Mouse (Mus musculus) liver, embryonic 11.5 days (tissue): ENCODE data around the gene Prss27. TPM values are rescaled to one million over a fixed set of nuclear protein-coding genes. Genes with fewer than 3 reads are reported as not detected.

ENCODE experiments used
- ATAC-seq: fragments of 200-750 bp; cut with Nextera tagmentation; replicated peaks from 2 replicates; pipeline ENCODE4 v1.8.0; 2017; ENCODE audit warnings: moderate number of reproducible peaks, mild to moderate bottlenecking, moderate TSS enrichment, moderate library complexity; ENCODE audit not compliant: low FRiP score
- DNase-seq: peaks from one replicate; pipeline ENCODE4 v3.0.0-alpha.2; 2017; ENCODE audit warnings: low spot score
- H3K27ac ChIP-seq: fragments of 300-500 bp; sonication (generic); 2 replicates; pipeline ENCODE4 v1.5.1; 2014; ENCODE audit warnings: mild to moderate bottlenecking, low read depth, low read length, control low read depth
- H3K27me3 ChIP-seq: fragments of 300-500 bp; sonication (generic); replicated peaks from 2 replicates; pipeline ENCODE4 v1.6.1; 2014; ENCODE audit warnings: low read length, mixed read lengths; ENCODE audit not compliant: control insufficient read depth, insufficient read depth
- H3K36me3 ChIP-seq: fragments of 300-500 bp; sonication (generic); 2 replicates; pipeline ENCODE4 v1.6.1; 2014; ENCODE audit warnings: mild to moderate bottlenecking, low read length, moderate library complexity, mixed read lengths; ENCODE audit not compliant: control insufficient read depth, insufficient read depth
- H3K4me1 ChIP-seq: fragments of 300-500 bp; sonication (generic); replicated peaks from 2 replicates; pipeline ENCODE4 v1.6.1; 2014; ENCODE audit warnings: low read length, mixed read lengths; ENCODE audit not compliant: control insufficient read depth, insufficient read depth
- H3K4me2 ChIP-seq: fragments of 300-500 bp; sonication (generic); 2 replicates; pipeline ENCODE4 v1.6.1; 2014; ENCODE audit warnings: mild to moderate bottlenecking, control low read depth, moderate library complexity
- H3K4me3 ChIP-seq: fragments of 300-500 bp; sonication (generic); 2 replicates; pipeline ENCODE4 v1.5.1; 2014; ENCODE audit warnings: low read depth, low read length, control low read depth
- H3K9ac ChIP-seq: fragments of 300-500 bp; sonication (generic); 2 replicates; pipeline ENCODE4 v1.6.1; 2014; ENCODE audit warnings: low read depth, low read length, control low read depth
- H3K9me3 ChIP-seq: fragments of 300-500 bp; sonication (generic); 2 replicates; pipeline ENCODE4 v1.6.1; 2016; ENCODE audit warnings: low read length, inconsistent platforms, mixed read lengths; ENCODE audit not compliant: control insufficient read depth
- WGBS: fragments of 180-500 bp; shearing (Covaris S2); extraction: QIAGEN DNeasy Blood & Tissue Kit; methylation state at CpG from one replicate; pipeline ENCODE4 v1.1.7; 2014; 5-methylcytosine and 5-hydroxymethylcytosine counted together
- polyA plus RNA-seq: library from polyadenylated mRNA; unstranded; fragments of >200 nt; fragmentation: Nextera tagmentation; extraction: Ambion mirVana; gene quantifications from 2 replicates; pipeline ENCODE4 v1.2.1, GENCODE M21; 2014

Prss27 gene
- polyA plus RNA-seq = not detected in 2 replicates

DNA sequence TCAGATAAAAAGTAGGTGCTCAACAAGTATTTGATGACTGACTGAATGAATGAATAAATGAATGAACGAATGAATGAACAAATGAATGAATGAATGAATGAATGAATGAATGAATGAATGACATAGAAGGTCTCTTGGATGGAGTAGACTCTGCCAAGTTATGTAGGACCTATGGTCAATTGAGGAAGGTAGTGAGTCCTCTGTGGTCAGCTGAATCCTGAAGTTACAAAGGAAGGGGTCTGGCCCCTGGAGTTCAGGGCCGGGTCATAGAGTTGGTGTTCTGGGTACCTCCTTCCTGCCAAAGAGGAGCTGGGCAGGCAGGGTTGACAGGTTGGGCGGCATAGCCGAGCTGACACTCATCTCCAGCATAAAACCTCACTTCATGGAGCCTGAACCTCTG, at the start of gene Prss27:
Gene Prss27 (plus strand): TSS at position 301 of the 400 bp plus-strand sequence.
- Histone ChIP-seq H3K4me2 (no peak within 1 kb of the TSS), H3K9me3 (peaks cover 2% of the 10 kb centered on the region; the same call in 1 of the 2 replicates), H3K36me3 (no peaks in the 10 kb centered on the region), H3K4me3 (no peak within 1 kb of the TSS), H3K27me3 (no peaks in the 10 kb centered on the region), H3K4me1 (no peaks in the 10 kb centered on the region), H3K27ac (no peak within 1 kb of the TSS), H3K9ac (no peak within 1 kb of the TSS)
- 58% methylated on average over 4 of the region's 4 CpGs for WGBS
- DNase-seq (no peak), ATAC-seq (no peak)

DNA sequence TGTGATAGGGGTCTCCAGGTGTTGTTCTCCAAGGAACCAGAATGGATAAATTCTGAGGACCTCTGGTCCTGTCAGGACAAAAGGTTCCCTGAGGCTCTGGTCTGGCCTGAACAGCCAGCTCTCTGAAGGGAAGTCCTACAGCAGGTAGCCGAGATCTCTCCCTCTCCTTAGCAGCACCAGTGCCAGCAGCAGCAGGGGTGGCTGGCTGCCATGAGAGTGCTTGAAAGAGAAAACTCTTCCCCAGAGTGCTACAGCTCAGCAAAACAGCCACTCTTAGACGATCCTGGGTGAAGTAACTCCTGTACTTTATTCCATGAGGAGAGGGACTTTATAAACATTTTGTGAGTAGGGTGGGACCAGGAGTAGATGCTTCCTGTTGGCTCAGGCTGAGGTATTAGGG, 48.1 kb upstream of the Prss27 start:
- H3K36me3 ChIP-seq = no peaks in the 10 kb centered on the region
- ATAC-seq (no peak), DNase-seq (no peak)
- H3K4me3 ChIP-seq = no peak overlapping the region
- 42% methylated on average over 2 of the region's 2 CpGs for WGBS
- no peak overlapping the region for H3K9ac ChIP-seq
- no peak overlapping the region for H3K27ac ChIP-seq
- H3K4me2 ChIP-seq = no peak overlapping the region
- H3K9me3 ChIP-seq = no peaks in the 10 kb centered on the region
- H3K4me1 ChIP-seq = peaks cover 8% of the 10 kb centered on the region
- H3K27me3 ChIP-seq = no peaks in the 10 kb centered on the region

DNA sequence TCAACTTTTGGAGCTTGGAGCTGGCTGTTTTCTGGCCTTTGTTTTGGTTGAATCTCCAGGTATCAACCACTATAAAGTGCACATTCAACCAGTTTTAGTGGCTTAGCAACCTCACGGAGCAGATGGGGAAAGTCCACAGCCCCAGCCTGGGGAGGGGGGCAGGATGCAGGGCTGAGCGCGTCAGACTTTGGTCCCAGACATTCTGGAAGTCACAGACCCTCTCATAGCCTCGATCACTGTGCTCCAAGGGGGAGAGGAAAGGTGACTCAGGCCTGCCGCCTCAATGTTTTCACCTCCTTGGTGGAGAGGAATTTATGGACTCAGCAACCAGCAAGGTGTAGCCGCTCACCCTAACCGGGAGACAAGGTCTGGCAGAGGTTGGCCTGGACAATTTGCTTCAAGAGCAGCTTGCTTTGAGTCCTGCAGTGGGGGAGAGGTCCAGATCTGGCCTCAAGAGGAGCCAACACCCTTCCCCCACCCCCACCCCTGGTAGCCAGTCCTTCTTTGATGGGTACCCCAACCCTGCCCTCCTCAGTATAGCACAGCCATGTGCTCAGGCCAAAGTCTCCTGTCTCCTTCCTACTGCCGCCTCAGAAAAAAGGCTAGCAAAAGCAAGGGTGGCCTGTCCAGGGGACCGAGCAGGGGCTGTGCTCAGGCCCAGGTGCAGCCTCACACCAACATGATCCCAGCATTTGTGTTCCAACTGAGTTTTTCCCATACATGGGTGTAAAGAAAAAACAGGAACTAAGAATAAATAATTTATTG, 45.0 kb upstream of the Prss27 start:
- Histone ChIP-seq H3K4me3 (no peak overlapping the region), H3K27ac (no peak overlapping the region), H3K9ac (peak overlapping the region; percentile 26; the same call in 1 of the 2 replicates), H3K4me1 (peaks cover 8% of the 10 kb centered on the region), H3K9me3 (no peaks in the 10 kb centered on the region), H3K27me3 (no peaks in the 10 kb centered on the region), H3K4me2 (peak overlapping the region; percentile 48), H3K36me3 (no peaks in the 10 kb centered on the region)
- whole genome bisulfite sequencing = 67% methylated on average over 9 of the region's 9 CpGs
- ATAC-seq (peak; percentile 37), DNase-seq (peak; percentile 35)

DNA sequence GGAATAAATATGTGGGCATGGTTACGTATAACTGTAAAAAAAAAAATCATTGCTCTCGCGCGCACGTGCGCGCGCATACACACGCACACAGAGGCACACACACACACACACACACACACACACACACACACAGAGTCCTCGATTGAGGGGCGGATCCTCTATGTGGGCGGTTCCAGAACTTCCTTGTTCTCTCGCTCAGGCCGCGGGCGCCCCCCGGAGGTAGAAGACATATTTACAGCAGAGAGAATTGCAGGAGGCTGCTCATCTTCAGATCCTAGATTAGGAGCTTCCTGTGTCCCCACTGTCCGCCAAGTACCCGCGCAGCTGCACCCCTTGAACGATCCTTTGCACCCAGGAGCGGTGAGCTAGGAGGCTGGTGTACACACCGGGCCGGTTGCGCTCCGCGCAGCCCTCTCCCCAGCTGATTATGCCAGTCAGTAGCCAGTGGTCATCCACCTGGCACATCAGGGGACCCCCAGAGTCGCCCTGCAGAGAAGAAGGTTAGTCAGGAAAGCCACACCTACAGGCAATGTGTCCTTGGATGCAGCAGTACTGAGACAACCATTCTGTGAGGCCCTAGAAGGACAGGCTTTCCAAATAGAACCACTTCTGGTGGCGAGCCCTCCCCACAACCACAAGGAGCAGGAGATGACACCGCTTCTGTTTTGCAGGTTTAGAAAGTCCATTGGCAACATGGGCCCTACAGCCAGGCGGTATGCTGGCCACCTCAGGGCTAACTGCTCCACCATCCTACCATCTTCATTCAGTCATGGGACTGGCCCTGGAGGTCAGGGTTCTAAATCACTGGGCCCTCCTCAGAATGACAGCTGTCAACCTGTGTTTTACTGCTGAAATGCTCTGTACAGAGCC, 44.1 kb upstream of the Prss27 start:
- Histone ChIP-seq H3K36me3 (no peaks in the 10 kb centered on the region), H3K4me2 (peak overlapping the region; percentile 48), H3K9ac (no peak overlapping the region; the same call in 1 of the 2 replicates), H3K4me1 (peaks cover 8% of the 10 kb centered on the region), H3K27me3 (no peaks in the 10 kb centered on the region), H3K27ac (no peak overlapping the region), H3K4me3 (0 out of 2 replicates have a peak overlapping the region, but pooled peaks have one; percentile 19), H3K9me3 (no peaks in the 10 kb centered on the region)
- WGBS = 11% methylated on average over 31 of the region's 31 CpGs
- DNase-seq = peak; percentile 89
- ATAC-seq = peak; percentile 83

DNA sequence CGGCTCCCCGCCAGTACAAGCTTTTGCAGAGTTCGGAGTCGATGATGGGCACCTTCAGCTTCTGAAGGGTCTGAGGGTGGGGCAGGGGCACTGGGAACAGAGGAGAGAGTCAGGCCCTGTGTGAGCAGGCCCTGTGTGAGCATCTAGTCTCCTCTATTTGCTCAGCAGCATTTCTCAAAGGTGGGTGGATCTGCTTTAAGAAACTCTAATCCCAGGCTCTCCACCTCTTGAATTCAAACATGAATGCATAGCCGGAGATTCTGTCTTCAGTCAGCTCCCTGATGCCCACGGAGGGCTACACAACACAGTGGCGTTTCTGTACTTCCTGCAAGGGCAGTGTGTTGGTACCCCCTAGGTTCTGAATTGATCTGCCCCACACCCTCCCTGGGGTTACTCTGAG, 43.3 kb upstream of the Prss27 start:
- Histone ChIP-seq H3K36me3 (no peaks in the 10 kb centered on the region), H3K27ac (no peak overlapping the region), H3K4me3 (no peak overlapping the region), H3K4me2 (no peak overlapping the region), H3K9ac (no peak overlapping the region), H3K9me3 (no peaks in the 10 kb centered on the region), H3K4me1 (peaks cover 8% of the 10 kb centered on the region), H3K27me3 (no peaks in the 10 kb centered on the region)
- WGBS = 73% methylated on average over 7 of the region's 7 CpGs
- no peak for ATAC-seq
- no peak for DNase-seq

DNA sequence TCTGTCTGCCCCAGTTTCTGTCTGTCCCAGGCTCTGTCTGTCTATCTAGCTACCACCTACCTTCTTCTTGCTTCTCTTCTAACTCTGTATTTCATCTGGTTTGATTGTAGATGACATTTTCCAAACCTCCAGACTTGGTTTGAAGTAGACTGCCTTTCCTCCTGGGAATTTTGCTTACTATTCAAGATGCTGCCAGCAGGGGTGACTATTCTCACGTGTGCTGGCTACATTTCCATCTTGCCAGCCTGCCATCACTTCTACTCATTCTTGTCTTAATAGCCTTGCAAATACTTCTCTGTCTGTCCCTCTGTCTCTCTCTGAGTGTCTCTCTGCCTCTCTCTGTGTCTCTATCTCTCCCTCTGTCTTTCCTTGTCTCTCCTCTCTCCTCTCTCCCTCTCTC, 42.5 kb upstream of the Prss27 start:
- Histone ChIP-seq H3K4me1 (peaks cover 8% of the 10 kb centered on the region), H3K27ac (no peak overlapping the region), H3K4me3 (no peak overlapping the region), H3K9ac (no peak overlapping the region), H3K36me3 (no peaks in the 10 kb centered on the region), H3K4me2 (no peak overlapping the region), H3K27me3 (no peaks in the 10 kb centered on the region), H3K9me3 (no peaks in the 10 kb centered on the region)
- DNase-seq (no peak), ATAC-seq (no peak)
- WGBS = 27% methylated on average over 1 of the region's 1 CpGs

DNA sequence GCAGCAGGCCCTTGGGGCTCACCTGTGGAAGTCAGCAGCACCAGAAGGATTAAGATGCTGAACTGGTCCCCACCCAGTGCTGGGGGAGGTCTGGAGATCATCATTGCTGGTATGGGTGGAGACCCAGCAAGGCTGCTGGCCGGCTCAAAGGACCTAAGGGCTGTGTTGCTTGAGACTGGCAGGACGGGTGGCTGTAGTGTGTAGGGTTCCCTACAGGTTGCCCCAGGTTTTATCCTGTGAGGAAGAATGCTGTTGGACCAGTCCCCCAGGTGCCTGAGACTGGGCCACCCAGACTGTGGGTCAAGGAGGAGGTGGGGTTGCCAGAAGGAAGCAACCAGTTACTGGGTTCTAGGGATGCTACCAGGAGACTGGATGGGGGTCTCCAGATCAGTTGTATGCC, 40.0 kb upstream of the Prss27 start, which contains the start of gene Prss22:
Gene Prss22 (minus strand): TSS at position 200 of the 400 bp plus-strand sequence.
- H3K4me2 ChIP-seq = no peak within 1 kb of the TSS
- no peak within 1 kb of the TSS for H3K27ac ChIP-seq
- no peak within 1 kb of the TSS for H3K4me3 ChIP-seq
- DNase-seq (no peak), ATAC-seq (no peak)
- no peak within 1 kb of the TSS for H3K9ac ChIP-seq
- H3K36me3 ChIP-seq = no peaks in the 10 kb centered on the region
- peaks cover 7% of the 10 kb centered on the region for H3K4me1 ChIP-seq
- H3K9me3 ChIP-seq = no peaks in the 10 kb centered on the region
- WGBS = 30% methylated on average over 2 of the region's 2 CpGs
- H3K27me3 ChIP-seq = no peaks in the 10 kb centered on the region

DNA sequence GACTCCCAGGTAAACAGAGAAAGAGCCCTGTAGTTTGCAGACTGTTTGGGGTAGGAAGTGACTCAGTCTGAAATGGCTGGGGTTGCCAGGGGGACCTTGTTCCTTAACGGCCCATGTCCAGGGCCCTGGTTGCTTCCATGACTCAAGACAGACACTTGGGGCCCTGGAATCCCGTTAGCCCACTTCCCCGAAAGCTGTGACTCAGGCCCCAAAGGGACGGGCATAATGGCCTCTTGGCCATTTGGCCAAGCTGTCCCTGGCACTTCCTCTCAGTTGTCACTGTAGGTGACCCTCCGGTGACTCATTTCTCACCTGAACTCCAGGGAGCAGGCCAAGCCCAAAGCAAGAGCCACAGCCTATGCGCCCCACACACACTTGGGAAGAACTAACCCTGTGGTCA, 39.6 kb upstream of the Prss27 start:
- DNase-seq (no peak), ATAC-seq (no peak)
- H3K36me3 ChIP-seq = no peaks in the 10 kb centered on the region
- H3K27ac ChIP-seq = no peak overlapping the region
- no peak overlapping the region for H3K4me2 ChIP-seq
- no peaks in the 10 kb centered on the region for H3K27me3 ChIP-seq
- WGBS = 48% methylated on average over 6 of the region's 6 CpGs
- no peak overlapping the region for H3K9ac ChIP-seq
- H3K4me3 ChIP-seq = no peak overlapping the region
- H3K9me3 ChIP-seq = no peaks in the 10 kb centered on the region
- peaks cover 4% of the 10 kb centered on the region; the same call in 1 of the 2 replicates for H3K4me1 ChIP-seq
